Mouse (Mus musculus) MEL-GATA-1-ER (cell line): ENCODE results near the gene Zbtb20.

Experiments
- DNase-seq: peaks from one replicate; pipeline ENCODE4 v3.0.0-alpha.2; 2012; ENCODE audit warnings: low read depth; ENCODE audit errors: extremely low read depth

Zbtb20 gene

GRCm38 (mm10) chr16:43441392-43441791, 565.7 kb downstream of the Zbtb20 start:
- DNase-seq: no peak

DNA sequence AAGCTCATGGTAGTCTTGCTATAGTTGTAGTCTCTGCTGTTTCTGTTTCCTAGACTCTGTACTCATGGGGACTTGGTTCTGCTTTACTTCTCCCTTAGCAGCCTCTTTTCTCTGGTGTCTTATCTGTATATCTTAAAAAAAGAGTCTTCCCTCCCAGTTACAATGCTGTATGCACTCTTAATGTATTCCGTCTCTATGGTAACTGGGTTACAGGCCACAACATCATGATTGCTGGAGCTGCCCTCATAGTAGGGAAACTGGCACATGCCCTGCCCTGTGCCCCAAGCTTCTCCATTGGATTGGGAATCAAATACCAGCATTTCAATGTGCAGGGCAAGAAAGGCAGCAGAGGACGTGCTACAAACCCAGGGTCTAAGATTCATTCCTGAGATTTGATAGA, 567.4 kb downstream of the Zbtb20 start:
- DNase-seq: no peak

GRCm38 (mm10) chr16:43448141-43448981, 572.7 kb downstream of the Zbtb20 start:
- DNase-seq: peak; percentile 59

- no peak for DNase-seq
Observed at GRCm38 (mm10) chr16:43454370-43454934, 578.8 kb downstream of the Zbtb20 start.

DNA sequence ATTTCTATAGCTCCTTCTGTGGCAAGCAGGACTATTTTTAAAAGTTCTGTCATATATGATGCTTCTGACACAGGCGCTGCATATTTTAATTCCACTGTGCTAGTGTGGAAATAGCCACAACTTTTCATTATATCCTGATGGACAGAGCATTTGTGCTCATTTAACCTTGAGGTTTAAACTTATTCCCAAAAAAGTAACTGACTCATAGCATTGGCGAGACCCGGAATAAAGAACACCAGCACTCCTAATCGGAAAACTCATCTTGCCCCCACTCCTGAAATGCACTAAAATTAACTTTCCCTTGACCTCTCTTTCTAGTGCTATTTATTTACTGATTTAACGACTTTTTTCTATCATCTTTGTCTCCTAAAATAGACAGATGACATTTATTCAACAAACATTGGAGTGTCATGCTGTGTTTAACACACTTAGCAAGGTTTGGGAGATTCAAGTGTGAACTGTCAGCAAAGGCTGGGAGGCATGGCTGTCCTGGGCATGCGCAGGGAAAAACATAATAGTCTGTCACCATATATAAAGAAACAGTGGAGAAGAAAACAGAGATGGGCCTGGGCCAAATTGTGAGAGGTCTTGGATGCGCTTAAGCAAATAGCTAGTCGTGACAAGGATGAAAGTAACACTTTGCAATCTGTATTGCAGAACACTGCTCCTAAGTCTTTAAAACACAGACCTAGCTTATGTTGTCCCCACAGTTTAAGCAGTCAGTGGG, 580.9 kb downstream of the Zbtb20 start:
- no peak for DNase-seq

DNA sequence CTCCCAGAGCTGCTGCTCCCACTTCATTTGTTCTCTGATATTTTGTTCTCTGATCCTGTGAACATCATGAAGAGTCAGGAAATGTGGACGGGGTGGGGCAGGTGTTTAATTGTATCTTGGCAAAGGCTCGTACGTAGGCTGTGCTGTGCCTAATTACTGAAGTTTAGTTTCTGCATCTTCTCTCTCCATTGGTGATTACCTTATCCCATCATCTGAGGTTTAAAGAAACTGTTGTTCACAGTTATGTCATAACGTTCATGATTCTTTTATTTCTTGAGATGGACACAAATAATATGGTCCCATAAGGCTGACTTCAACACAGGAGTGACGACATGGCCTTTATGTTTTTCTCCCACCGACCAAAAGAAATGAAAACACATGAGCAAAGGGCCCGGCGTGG, 582.1 kb downstream of the Zbtb20 start:
- DNase-seq: no peak

- no peak for DNase-seq
Observed at GRCm38 (mm10) chr16:43458726-43459223, 583.1 kb downstream of the Zbtb20 start.

GRCm38 (mm10) chr16:43461745-43462378, 586.2 kb downstream of the Zbtb20 start:
- DNase-seq: no peak

- DNase-seq: no peak
Observed at GRCm38 (mm10) chr16:43462470-43463455, 587.1 kb downstream of the Zbtb20 start.

DNA sequence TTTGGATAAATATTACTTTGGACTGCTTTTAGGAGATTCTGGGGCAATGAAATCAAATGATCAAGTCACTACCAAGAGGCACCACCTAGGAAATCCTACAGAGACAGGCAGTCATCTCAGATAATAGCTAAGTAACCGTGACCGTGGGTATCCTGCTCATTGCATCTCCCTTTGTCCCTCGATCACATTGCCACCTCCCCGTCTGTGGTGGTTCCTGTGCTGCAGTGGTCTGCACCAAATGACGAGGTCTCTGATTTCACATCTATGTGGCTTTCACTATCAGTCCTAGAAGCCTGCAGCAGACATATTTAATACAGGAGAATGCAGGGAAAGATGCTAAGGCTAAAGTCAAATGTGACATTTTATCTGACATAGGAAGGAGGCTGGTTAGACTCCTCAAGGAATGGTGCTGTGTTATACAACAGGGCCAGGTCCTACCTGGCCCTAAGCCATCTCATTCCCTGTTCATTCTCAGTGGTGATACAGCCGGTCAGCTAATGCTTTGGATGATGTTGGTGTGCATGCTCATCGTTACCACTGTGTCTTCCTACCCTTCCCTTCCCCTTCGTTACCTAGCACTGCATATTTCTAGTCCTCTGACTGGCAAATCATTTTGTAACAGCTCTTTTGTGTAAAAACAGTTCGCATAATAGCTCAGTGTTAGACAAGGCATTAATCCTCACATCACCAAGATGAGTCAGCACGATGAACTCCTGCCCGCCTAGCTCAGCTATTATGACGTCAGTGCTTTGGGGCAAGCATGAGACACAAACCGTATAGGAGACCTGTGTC, 588.2 kb downstream of the Zbtb20 start:
- no peak for DNase-seq

DNA sequence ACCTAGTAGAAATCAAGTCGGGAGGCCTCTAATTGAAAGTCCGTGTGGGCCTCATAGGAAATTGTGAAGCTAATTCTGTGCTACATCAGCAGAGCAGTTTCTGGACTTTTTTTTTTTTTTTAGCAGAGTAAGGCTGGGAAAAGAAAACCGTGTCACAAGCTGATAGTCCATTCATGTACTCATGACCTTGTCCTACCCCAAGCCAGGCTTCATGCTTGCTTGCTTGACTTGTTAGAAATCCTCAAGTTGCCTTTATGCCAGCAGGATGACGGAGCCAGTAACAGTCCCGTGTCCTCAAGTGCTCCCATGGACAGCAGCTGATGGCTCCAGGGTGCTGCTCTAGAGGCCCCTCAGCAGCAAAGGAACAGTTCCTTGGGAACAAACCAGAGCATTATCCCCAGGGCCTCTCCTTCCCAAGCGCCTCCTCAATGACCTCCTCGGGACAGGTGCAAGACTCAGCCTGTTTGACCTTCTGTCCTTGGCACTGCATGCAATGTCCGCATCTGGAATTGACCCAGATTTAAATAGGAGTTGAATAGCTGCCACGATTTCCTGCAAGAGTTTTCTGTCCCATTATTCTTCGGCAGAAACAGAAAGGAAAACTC, 588.9 kb downstream of the Zbtb20 start:
- DNase-seq: no peak

- no peak for DNase-seq
Observed at GRCm38 (mm10) chr16:43465368-43465839, 589.7 kb downstream of the Zbtb20 start.

DNA sequence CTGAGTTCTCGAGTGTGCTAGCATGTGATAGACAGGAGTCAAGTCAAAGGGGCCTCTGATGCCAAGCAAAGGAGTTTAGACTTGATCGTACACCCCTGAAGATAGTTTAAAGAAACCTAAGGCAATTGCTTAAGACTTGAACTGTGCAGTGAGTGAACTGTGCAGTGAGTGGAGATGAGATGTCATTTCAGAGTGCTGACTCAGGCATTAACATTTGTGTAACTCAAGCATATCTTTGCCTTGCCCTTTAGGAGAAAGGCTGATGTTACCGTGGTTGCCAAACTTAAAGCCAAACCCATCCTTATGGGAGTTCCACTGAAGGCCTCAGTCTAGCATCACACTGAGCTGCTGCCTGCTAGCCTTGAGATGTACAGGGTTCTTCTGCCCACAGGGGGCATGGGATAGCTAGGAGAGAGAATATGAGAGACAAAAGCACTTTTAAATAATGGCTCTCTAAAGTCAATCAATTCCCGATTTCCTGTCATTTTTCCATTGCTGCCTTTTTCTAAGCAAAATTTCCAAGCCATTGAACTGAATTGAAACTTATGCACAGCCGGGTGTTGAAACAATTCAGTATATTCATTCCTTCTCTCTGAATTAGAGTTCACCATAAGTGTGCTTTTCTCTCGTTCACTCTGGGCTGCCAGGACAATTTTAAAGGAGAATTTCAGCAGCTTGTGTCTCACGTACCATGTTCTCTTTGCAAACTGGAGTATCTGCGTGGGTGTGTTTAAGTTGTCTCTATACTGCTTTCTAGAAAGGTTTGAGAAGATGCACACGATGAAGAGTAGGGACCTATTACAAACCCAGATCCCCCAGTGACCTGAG, 590.5 kb downstream of the Zbtb20 start:
- DNase-seq: no peak

- no peak for DNase-seq
Observed at GRCm38 (mm10) chr16:43466749-43467065, 591.0 kb downstream of the Zbtb20 start.

DNA sequence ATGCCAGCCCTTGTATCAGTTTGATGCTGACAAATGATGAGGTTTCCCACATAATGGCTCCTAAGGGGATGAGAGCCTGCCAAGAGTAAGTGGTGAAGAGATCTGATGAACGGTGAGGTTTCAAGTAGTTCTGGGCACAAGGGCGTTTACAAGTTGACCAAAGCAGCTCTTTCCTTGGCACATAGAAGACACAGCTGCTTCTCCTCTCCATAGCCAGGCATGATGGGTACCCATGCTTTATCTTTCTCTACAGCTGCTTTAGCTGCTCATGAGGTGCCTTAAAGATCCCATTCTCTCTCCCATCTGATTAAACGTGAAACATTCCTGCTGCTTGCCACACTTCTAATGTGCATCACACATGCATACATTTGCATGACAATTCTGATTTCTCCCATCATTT, 595.4 kb downstream of the Zbtb20 start:
- no peak for DNase-seq

GRCm38 (mm10) chr16:43474941-43475728, 599.5 kb downstream of the Zbtb20 start:
- DNase-seq: no peak

DNA sequence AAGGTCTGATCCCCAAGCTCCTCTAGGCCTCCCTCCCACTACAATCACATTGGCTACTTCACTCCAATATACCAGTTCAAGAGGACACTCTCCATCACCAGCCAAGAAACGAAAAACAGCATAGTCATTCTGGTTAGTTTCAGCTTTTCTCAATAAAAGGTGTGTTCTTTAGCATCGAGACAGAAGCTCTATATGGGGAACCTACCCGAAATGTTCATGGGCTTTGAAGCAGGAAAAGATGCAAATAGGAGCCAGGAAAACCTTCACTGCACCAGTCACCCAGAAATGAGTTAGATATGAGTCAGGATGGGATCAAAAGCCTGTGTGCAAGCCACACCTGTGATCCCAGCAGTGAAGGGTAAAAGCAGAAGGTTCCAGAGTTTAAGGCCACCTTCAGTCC, 601.2 kb downstream of the Zbtb20 start:
- no peak for DNase-seq

DNA sequence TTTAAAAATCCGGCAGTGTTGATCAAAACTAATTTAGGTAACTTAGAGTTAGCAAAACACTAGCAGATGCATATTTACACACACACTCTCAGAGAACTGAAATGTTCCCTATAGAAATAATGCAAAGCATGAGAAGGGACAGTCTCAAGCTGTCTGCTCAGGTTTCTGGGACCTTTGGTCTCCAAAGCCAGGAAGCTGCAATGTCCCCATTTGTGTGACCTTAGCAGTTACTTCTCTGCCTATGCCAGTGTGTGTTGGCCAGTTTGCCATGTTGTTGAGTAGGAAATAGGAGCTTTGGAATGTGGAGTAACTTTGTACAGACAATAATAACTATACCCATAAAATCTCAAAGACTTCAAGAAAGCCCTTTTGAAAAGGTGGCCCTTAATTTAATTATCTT, 602.7 kb downstream of the Zbtb20 start:
- no peak for DNase-seq
